Mouse (Mus musculus): ENCODE measurements around the gene Fbxo3.
"Not testable (repeated sequence)": the region's sequence is repeated elsewhere in the genome, so short reads cannot be mapped to it uniquely, and the experiment has no call there.

The Fbxo3 gene

GRCm38 (mm10) chr2:104036316-104036715 is 8.8 kb downstream of the Fbxo3 start:
- DNase-seq (ENCODE audit: low spot score in 2 of 2) = no peak

- no peak for DNase-seq (ENCODE audit: low spot score in 2 of 2)
Measured at GRCm38 (mm10) chr2:104038236-104038635, 10.7 kb downstream of the Fbxo3 start.

- no peak for DNase-seq (ENCODE audit: low spot score in 2 of 2)
Measured at GRCm38 (mm10) chr2:104041632-104042031, 14.1 kb downstream of the Fbxo3 start.

- DNase-seq (ENCODE audit: low spot score in 2 of 2) = no peak
Measured at GRCm38 (mm10) chr2:104042766-104043165, 15.2 kb downstream of the Fbxo3 start.

- no peak for DNase-seq (ENCODE audit: low spot score in 2 of 2)
Measured at GRCm38 (mm10) chr2:104043624-104044478, 16.3 kb downstream of the Fbxo3 start.

- no peak for DNase-seq (ENCODE audit: low spot score in 2 of 2)
Measured at GRCm38 (mm10) chr2:104044479-104045080, 17.1 kb downstream of the Fbxo3 start.

- no peak for DNase-seq (ENCODE audit: low spot score in 2 of 2)
Measured at GRCm38 (mm10) chr2:104058381-104058780, 30.9 kb downstream of the Fbxo3 start.

- no peak for DNase-seq (ENCODE audit: low spot score in 2 of 2)
Measured at GRCm38 (mm10) chr2:104058954-104059353, 31.4 kb downstream of the Fbxo3 start.

- DNase-seq (ENCODE audit: low spot score in 2 of 2) = no peak
Measured at GRCm38 (mm10) chr2:104059786-104060185, 32.3 kb downstream of the Fbxo3 start.

- no peak for DNase-seq (ENCODE audit: low spot score in 2 of 2)
Measured at GRCm38 (mm10) chr2:104060996-104061395, 33.5 kb downstream of the Fbxo3 start.

- DNase-seq (ENCODE audit: low spot score in 2 of 2) = no peak
Measured at GRCm38 (mm10) chr2:104062665-104063064, 35.1 kb downstream of the Fbxo3 start.

GRCm38 (mm10) chr2:104064152-104064551 is 36.6 kb downstream of the Fbxo3 start:
- DNase-seq (ENCODE audit: low spot score in 2 of 2) = no peak

GRCm38 (mm10) chr2:104065526-104065925 is 38.0 kb downstream of the Fbxo3 start, which contains the start of gene Gm10912:
TSS of gene Gm10912 (plus strand) at chr2:104065826.
- DNase-seq (ENCODE audit: low spot score in 2 of 2) = not testable (repeated sequence)

GRCm38 (mm10) chr2:104068450-104068849 is 40.9 kb downstream of the Fbxo3 start, which contains the start of gene Gm10799:
TSS of gene Gm10799 (minus strand) at chr2:104068550.
- not testable (repeated sequence) for DNase-seq (ENCODE audit: low spot score in 2 of 2)

GRCm38 (mm10) chr2:104069704-104070185 is 42.2 kb downstream of the Fbxo3 start, which contains the start of gene Cd59b:
TSS of gene Cd59b (plus strand) at chr2:104069849.
- peak in 1 of 2 experiments; percentile 38 for DNase-seq (ENCODE audit: low spot score in 2 of 2)

- not testable (repeated sequence) for DNase-seq (ENCODE audit: low spot score in 2 of 2)
Measured at GRCm38 (mm10) chr2:104078285-104078684, 50.8 kb downstream of the Fbxo3 start.

GRCm38 (mm10) chr2:104081436-104082050 is 54.0 kb downstream of the Fbxo3 start:
- not testable (repeated sequence) for DNase-seq (ENCODE audit: low spot score in 2 of 2)

- DNase-seq (ENCODE audit: low spot score in 2 of 2) = no peak
Measured at GRCm38 (mm10) chr2:104082474-104082873, 55.0 kb downstream of the Fbxo3 start.

GRCm38 (mm10) chr2:104084027-104084426 is 56.5 kb downstream of the Fbxo3 start:
- DNase-seq (ENCODE audit: low spot score in 2 of 2) = not testable (repeated sequence)

GRCm38 (mm10) chr2:104087562-104087961 is 60.0 kb downstream of the Fbxo3 start:
- DNase-seq (ENCODE audit: low spot score in 2 of 2) = not testable (repeated sequence)

- DNase-seq (ENCODE audit: low spot score in 2 of 2) = no peak
Measured at GRCm38 (mm10) chr2:104093305-104093704, 65.8 kb downstream of the Fbxo3 start.

GRCm38 (mm10) chr2:104095741-104096213 is 68.3 kb downstream of the Fbxo3 start, which contains the start of gene Cd59a:
TSS of gene Cd59a (plus strand) at chr2:104095801.
- peak; percentile 65 to 77 for DNase-seq (ENCODE audit: low spot score in 2 of 2)

All from urinary bladder, postnatal 4 days (tissue).